Mouse (Mus musculus) WW6 (cell line): ENCODE measurements at regions not wholly inside any gene's neighbourhood (a gene's known extent, or its start where the extent isn't known, plus 50 kb on each side); places are given as distances from the start of the nearest gene placed in this dataset.
"Not testable (repeated sequence)": the region's sequence is repeated elsewhere in the genome, so short reads cannot be mapped to it uniquely, and the experiment has no call there.

Experiments used
- DNase-seq: peaks from one replicate; pipeline ENCODE4 v3.0.0-alpha.2; 2013; ENCODE audit warnings: low read depth, low spot score

GRCm38 (mm10) chr10:119146342-119146741 lies 93.5 kb downstream of the Cand1 start:
- no peak for DNase-seq

- DNase-seq, result no peak
Observed at GRCm38 (mm10) chr10:119142866-119143265, 97.0 kb downstream of the Cand1 start.

- no peak for DNase-seq
Observed at GRCm38 (mm10) chr10:119142307-119142706, 97.5 kb downstream of the Cand1 start.

GRCm38 (mm10) chr10:119138237-119138636 lies 101.6 kb downstream of the Cand1 start:
- DNase-seq, result no peak

GRCm38 (mm10) chr10:119135489-119135924 lies 104.3 kb downstream of the Cand1 start:
- no peak for DNase-seq

- no peak for DNase-seq
Observed at GRCm38 (mm10) chr10:119134797-119135488, 104.9 kb downstream of the Cand1 start.

- no peak for DNase-seq
Observed at GRCm38 (mm10) chr10:119131977-119132376, 107.9 kb downstream of the Cand1 start.

GRCm38 (mm10) chr10:119130676-119131075 lies 109.2 kb downstream of the Cand1 start:
- DNase-seq, result peak; percentile 38

GRCm38 (mm10) chr10:119128035-119128434 lies 111.8 kb downstream of the Cand1 start:
- no peak for DNase-seq

GRCm38 (mm10) chr10:119123517-119123916 lies 116.3 kb downstream of the Cand1 start:
- no peak for DNase-seq

- DNase-seq, result no peak
Observed at GRCm38 (mm10) chr10:119122347-119122746, 117.5 kb downstream of the Cand1 start.

- no peak for DNase-seq
Observed at GRCm38 (mm10) chr10:119121575-119121974, 118.3 kb downstream of the Cand1 start.

GRCm38 (mm10) chr10:119116843-119117390 lies 122.9 kb downstream of the Cand1 start:
- no peak for DNase-seq

- DNase-seq, result not testable (repeated sequence)
Observed at GRCm38 (mm10) chr10:119115200-119115599, 124.7 kb downstream of the Cand1 start.

GRCm38 (mm10) chr10:119114653-119115052 lies 125.2 kb downstream of the Cand1 start:
- DNase-seq, result no peak

GRCm38 (mm10) chr10:119111886-119112285 lies 128.0 kb downstream of the Cand1 start:
- DNase-seq, result no peak

GRCm38 (mm10) chr10:119111409-119111808 lies 128.4 kb downstream of the Cand1 start:
- DNase-seq, result no peak

GRCm38 (mm10) chr10:119110614-119111013 lies 129.2 kb downstream of the Cand1 start:
- no peak for DNase-seq

GRCm38 (mm10) chr10:119109207-119109606 lies 130.6 kb downstream of the Cand1 start:
- no peak for DNase-seq

- DNase-seq, result no peak
Observed at GRCm38 (mm10) chr10:119107728-119108127, 132.1 kb downstream of the Cand1 start.

GRCm38 (mm10) chr10:119106105-119106504 lies 133.8 kb downstream of the Cand1 start:
- DNase-seq, result no peak

- DNase-seq, result no peak
Observed at GRCm38 (mm10) chr10:119105279-119105881, 134.5 kb downstream of the Cand1 start.

GRCm38 (mm10) chr10:119100511-119100910 lies 139.3 kb downstream of the Cand1 start:
- no peak for DNase-seq
